Mouse (Mus musculus) heart, postnatal 0 days (tissue): ENCODE measurements around the gene Ywhae. TPM values are rescaled to one million over a fixed set of nuclear protein-coding genes. Genes with fewer than 3 reads are reported as not detected.

ENCODE experiments used
- ATAC-seq: fragments of 200-750 bp; cut with Nextera tagmentation; 2 replicates; pipeline ENCODE4 v1.8.0; 2017; ENCODE audit warnings: low read depth, moderate number of reproducible peaks, moderate library complexity; ENCODE audit not compliant: insufficient read depth
- DNase-seq: peaks from one replicate; pipeline ENCODE4 v3.0.0-alpha.2; 2016; ENCODE audit warnings: low spot score
- H3K27ac ChIP-seq: fragments of 300-500 bp; sonication (generic); 2 replicates; pipeline ENCODE4 v1.5.1; 2014; ENCODE audit warnings: low read depth, mild to moderate bottlenecking
- H3K27me3 ChIP-seq: fragments of 300-500 bp; sonication (generic); 2 replicates; pipeline ENCODE4 v1.6.1; 2014; ENCODE audit warnings: low read length, mixed read lengths; ENCODE audit not compliant: control insufficient read depth, insufficient read depth
- H3K36me3 ChIP-seq: fragments of 300-500 bp; sonication (generic); replicated peaks from 2 replicates; pipeline ENCODE4 v1.6.1; 2014; ENCODE audit warnings: low read length, mixed read lengths; ENCODE audit not compliant: control insufficient read depth, insufficient read depth
- H3K4me1 ChIP-seq: fragments of 300-500 bp; sonication (generic); 2 replicates; pipeline ENCODE4 v1.6.1; 2014; ENCODE audit warnings: antibody characterized with exemption; ENCODE audit not compliant: control insufficient read depth, insufficient read depth
- H3K4me2 ChIP-seq: fragments of 300-500 bp; sonication (generic); 2 replicates; pipeline ENCODE4 v1.6.1; 2014; ENCODE audit warnings: low read depth, mild to moderate bottlenecking, low read length, moderate library complexity
- H3K4me3 ChIP-seq: fragments of 300-500 bp; sonication (generic); 2 replicates; pipeline ENCODE4 v1.5.1; 2014; ENCODE audit warnings: low read depth, low read length
- H3K9ac ChIP-seq: fragments of 300-500 bp; sonication (generic); replicated peaks from 2 replicates; pipeline ENCODE4 v1.6.1; 2014; ENCODE audit warnings: low read depth, low read length, mixed read lengths
- H3K9me3 ChIP-seq: fragments of 300-500 bp; sonication (generic); replicated peaks from 2 replicates; pipeline ENCODE4 v1.6.1; 2016; ENCODE audit warnings: low read length; ENCODE audit not compliant: control insufficient read depth
- CTCF ChIP-seq: IDR thresholded peaks from 2 replicates; pipeline ENCODE4 v1.5.1; 2016; ENCODE audit warnings: antibody characterized with exemption, control low read depth, low read depth
- EP300 ChIP-seq: IDR thresholded peaks from 2 replicates; pipeline ENCODE4 v1.6.1; 2016; ENCODE audit warnings: antibody characterized with exemption, low read depth
- WGBS: fragments of 180-500 bp; shearing (Covaris S2); extraction: QIAGEN DNeasy Blood & Tissue Kit; methylation state at CpG from one replicate; pipeline ENCODE4 v1.1.7; 2014; 5-methylcytosine and 5-hydroxymethylcytosine counted together
- polyA plus RNA-seq: library from polyadenylated mRNA; unstranded; fragments of >200 nt; fragmentation: Nextera tagmentation; extraction: Ambion mirVana; gene quantifications from 2 replicates; pipeline ENCODE4 v1.2.1, GENCODE M21; 2015
- total RNA-seq: library from RNA; depleted of rRNA; stranded (reverse); fragments of >200 nt; gene quantifications from 2 replicates; pipeline ENCODE4 v1.2.3, GENCODE M21; 2014; ENCODE audit warnings: low replicate concordance

Gene Ywhae
- total and polyA plus RNA-seq, 2 experiments from 2014 or later, result 120 to 553 TPM

GRCm38 (mm10) chr11:75796029-75796445, 63.4 kb downstream of the Ywhae start, which contains the start of gene Doc2b:
Doc2b (minus strand) TSS chr11:75796049.
- TF ChIP-seq EP300, result no peak
- Histone ChIP-seq H3K27ac (no peak within 1 kb of the TSS), H3K4me3 (peak within 1 kb of the TSS; percentile 48), H3K9ac (no peak within 1 kb of the TSS), H3K4me2 (peak within 1 kb of the TSS; percentile 64), H3K9me3 (no peaks in the 10 kb centered on the region), H3K36me3 (no peaks in the 10 kb centered on the region), H3K4me1 (no peaks in the 10 kb centered on the region), H3K27me3 (peaks cover 59% of the 10 kb centered on the region)
- DNase-seq (no peak), ATAC-seq (peak; percentile 45; the same call in 1 of the 2 replicates)
- 11% methylated on average over 27 of the region's 37 CpGs for WGBS

GRCm38 (mm10) chr11:75796536-75797246, 64.0 kb downstream of the Ywhae start:
- no peaks in the 10 kb centered on the region for H3K9me3 ChIP-seq
- H3K4me2 ChIP-seq, result no peak overlapping the region
- 66% methylated on average over 13 of the region's 13 CpGs for WGBS
- peaks cover 59% of the 10 kb centered on the region for H3K27me3 ChIP-seq
- TF ChIP-seq EP300 (no peak), CTCF (no peak)
- H3K4me1 ChIP-seq, result no peaks in the 10 kb centered on the region
- DNase-seq (no peak), ATAC-seq (no peak)
- no peak overlapping the region for H3K27ac ChIP-seq
- H3K9ac ChIP-seq, result no peak overlapping the region
- no peaks in the 10 kb centered on the region for H3K36me3 ChIP-seq
- no peak overlapping the region for H3K4me3 ChIP-seq

- ATAC-seq (no peak), DNase-seq (no peak)
- no peak for TF ChIP-seq CTCF
- TF ChIP-seq EP300, result no peak
- Histone ChIP-seq H3K9me3 (no peaks in the 10 kb centered on the region), H3K4me1 (no peaks in the 10 kb centered on the region), H3K4me3 (no peak overlapping the region), H3K27me3 (peaks cover 23% of the 10 kb centered on the region), H3K4me2 (no peak overlapping the region), H3K36me3 (no peaks in the 10 kb centered on the region), H3K27ac (no peak overlapping the region), H3K9ac (no peak overlapping the region)
- 74% methylated on average over 4 of the region's 4 CpGs for WGBS
Measured at GRCm38 (mm10) chr11:75801369-75801768, 68.7 kb downstream of the Ywhae start.

GRCm38 (mm10) chr11:75801771-75802550, 69.3 kb downstream of the Ywhae start:
- 76% methylated on average over 7 of the region's 7 CpGs for WGBS
- TF ChIP-seq EP300 (no peak), CTCF (no peak)
- Histone ChIP-seq H3K4me1 (no peaks in the 10 kb centered on the region), H3K36me3 (no peaks in the 10 kb centered on the region), H3K4me3 (no peak overlapping the region), H3K27ac (no peak overlapping the region), H3K27me3 (peaks cover 17% of the 10 kb centered on the region), H3K4me2 (no peak overlapping the region), H3K9ac (no peak overlapping the region), H3K9me3 (no peaks in the 10 kb centered on the region)
- no peak for DNase-seq
- ATAC-seq, result no peak

- Histone ChIP-seq H3K4me3 (no peak overlapping the region), H3K9me3 (no peaks in the 10 kb centered on the region), H3K27ac (no peak overlapping the region), H3K4me1 (0 out of 2 replicates have a peak, but pooled peaks cover 4% of the 10 kb centered on the region), H3K9ac (no peak overlapping the region), H3K36me3 (no peaks in the 10 kb centered on the region), H3K27me3 (no peaks in the 10 kb centered on the region), H3K4me2 (no peak overlapping the region)
- DNase-seq (no peak), ATAC-seq (no peak)
- 38% methylated on average over 5 of the region's 5 CpGs for WGBS
- TF ChIP-seq CTCF, result peak; percentile 4; the same call in 1 of the 2 replicates
- TF ChIP-seq EP300, result no peak
Measured at GRCm38 (mm10) chr11:75807486-75807885, 74.8 kb downstream of the Ywhae start.
